Mouse (Mus musculus): ENCODE measurements at regions not wholly inside any gene's neighbourhood (a gene's known extent, or its start where the extent isn't known, plus 50 kb on each side); places are given as distances from the start of the nearest gene placed in this dataset.

DNA sequence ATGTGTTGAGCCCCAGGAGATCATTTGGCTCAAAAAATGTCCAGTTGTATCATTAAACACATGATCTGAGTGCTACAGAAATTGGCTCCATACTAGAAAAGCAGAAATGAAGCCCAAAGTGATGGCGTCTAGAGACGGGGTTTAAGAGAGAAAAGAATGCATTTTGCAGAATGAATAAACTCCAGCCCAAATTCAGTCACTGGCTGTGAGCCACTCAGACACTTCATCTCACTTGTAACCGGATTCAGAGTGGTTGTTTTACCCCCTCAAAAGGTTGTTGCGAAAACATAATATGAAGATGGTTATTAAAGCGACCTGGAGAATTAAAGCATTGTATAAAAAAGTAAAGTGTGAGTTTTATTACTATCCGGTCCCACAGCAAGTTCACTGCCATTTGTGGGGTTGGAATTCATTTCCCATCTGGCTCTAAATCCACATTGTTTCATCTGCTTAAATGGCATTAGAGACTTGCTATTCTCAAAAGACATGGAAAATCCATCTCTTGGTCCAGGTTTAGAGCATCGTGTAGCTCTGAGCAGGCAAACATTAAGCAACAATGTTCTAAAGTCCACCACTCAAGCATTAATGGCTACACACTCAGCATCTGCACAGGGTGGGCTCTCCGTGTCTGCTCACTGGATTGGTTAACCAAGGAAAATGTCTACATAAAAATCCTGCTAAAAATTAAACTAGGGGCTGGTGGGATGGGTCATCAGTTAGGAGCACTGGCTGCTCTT lies 390.9 kb downstream of the Cd83 start:
- no peak for DNase-seq (ENCODE audit: low spot score in 2 of 2)

DNA sequence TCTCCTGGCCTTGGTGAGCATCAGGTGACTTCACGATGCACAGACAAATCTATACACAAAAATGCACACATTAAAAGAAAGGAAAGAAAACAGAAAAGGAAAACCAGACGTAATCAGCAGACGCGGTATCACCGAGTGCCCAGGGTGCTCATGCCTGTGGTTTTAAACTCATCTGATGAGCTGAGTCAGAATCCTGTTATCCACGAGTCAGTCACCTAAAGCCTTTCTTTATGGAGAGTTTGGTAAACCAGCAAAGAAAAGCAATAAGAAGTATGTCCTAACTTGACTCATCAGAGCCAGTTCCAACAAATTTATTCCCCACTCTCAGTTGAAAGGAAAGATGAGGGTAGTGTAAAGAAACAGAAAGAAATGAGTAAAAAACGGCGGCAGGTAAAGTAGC lies 391.5 kb downstream of the Cd83 start:
- no peak for DNase-seq (ENCODE audit: low spot score in 2 of 2)

DNA sequence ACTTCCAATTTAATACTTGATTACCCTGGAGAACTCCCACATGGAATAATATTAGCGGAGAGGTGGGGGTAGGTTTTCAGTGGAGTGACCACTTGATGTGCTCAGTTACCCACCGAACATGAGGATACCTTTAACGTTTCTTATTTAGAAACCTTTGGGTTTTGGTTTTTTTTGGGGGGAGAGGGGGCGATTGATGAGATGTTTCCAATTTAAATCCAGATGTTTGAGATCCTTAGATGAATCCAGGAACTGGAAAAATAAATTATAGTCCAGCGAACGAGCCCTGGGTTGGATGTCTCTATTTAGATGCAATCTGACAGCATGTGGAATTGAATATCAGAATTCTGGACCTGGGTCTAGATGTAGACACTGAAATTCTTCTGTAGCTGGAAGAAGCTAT lies 393.4 kb downstream of the Cd83 start:
- no peak for DNase-seq (ENCODE audit: low spot score in 2 of 2)

DNA sequence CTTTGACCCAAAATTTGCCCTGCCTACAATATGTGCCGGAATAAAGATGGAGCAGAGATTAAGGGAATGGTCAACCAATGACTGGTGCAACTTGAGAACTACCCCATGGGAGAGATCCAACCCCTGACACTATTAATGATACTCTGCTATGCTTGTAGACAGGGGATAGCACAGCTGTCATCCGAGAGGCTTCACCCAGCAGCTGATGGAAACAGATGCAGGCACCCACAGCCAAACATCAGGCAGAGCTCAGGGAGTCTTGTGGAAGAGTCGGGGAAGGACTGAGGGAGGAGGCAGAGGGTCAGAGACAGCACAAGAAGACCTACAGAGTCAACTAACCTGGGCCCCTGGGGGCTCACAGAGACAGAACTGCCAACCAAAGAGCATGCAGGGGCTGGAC lies 395.8 kb downstream of the Cd83 start:
- DNase-seq (ENCODE audit: low spot score in 2 of 2): no peak

DNA sequence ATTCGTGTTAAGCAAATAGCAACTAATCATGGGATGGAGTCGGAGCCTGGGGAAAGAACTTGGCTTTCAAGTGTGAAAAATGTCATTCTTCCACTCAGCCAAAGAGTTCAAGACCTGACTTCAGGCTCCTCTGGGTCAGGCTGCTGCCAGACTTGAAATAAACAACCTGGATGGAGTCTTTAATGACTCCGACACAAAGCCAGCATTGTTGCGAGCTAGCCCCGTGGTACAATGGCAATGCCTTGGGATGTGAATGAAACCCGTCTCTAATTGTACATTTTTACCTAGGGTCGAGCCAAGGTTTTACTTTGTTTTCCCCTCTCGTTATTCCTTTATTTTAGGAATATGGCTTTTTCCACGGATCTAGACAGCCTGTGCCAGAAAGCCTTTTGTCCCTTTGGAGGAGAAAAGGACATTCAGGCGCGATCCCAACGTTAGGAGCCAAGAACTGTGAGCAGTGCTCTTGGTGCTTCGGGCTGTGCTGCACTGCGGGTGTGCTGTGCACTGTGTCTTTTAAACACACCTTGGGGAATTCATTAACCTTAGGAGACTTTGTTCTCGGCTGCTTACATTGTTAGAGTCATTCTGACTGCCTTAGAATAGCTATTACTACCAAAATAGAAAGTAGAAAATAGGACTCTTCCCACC lies 398.1 kb downstream of the Cd83 start:
- no peak for DNase-seq (ENCODE audit: low spot score in 2 of 2)

DNA sequence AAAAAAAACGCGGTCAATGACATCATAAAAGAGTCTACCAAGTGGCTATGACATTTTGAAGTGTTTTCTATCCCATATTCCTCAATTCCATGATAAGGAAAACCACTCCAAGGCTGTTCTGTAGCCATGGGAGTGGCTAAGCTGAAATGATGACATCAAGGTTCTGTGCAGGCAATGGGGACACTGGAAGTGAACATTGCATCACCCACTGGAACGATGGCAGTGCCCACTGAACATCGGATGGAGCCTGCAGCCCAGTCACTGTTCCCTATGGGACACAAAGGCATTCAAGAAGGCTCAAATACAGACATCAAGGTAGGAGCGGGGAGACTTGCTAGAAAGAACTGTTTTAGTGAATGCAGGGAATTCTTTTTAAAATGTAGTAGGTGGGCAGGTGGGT lies 410.8 kb downstream of the Cd83 start:
- no peak for DNase-seq (ENCODE audit: low spot score in 2 of 2)

DNA sequence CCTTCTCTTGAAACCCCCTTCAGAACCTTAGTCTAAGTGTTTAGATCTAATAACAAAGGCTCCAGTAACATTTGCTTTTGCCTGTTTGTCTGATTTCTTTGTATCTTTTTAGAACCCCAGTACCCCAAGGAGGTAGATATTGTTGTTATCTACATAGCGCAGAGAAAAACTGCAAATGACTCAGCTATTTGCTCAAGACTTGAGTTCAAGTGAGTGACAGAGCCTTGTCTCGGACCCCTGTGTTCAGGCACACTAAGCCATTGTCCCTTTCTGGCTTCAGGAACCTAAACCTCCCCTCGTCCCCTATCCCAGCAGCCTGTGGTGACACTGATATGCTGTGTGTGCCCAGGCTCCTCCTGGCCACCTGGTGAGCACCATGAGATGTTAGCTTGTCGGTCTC lies 421.5 kb downstream of the Cd83 start:
- no peak for DNase-seq (ENCODE audit: low spot score in 2 of 2)

DNA sequence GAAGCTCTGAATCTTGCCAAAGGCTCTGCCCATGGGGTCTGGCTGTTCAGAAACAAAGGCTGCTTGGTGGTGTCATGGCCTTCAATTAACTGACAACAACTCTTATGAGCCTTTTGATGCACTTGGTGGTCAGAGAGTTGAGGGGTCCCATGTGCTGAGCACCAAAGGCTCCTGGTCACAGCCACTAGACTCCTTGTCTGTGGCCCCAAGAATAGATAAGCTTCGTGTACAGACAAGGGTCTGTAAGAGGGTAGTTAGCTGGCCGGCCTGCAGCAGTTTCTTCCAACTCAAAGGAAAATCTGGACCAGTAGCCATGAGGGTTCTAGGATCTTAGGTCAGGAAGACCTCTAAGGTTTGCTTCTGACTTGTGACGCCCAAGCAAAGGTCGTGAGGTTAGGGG lies 421.9 kb downstream of the Cd83 start:
- DNase-seq (ENCODE audit: low spot score in 2 of 2): no peak

DNA sequence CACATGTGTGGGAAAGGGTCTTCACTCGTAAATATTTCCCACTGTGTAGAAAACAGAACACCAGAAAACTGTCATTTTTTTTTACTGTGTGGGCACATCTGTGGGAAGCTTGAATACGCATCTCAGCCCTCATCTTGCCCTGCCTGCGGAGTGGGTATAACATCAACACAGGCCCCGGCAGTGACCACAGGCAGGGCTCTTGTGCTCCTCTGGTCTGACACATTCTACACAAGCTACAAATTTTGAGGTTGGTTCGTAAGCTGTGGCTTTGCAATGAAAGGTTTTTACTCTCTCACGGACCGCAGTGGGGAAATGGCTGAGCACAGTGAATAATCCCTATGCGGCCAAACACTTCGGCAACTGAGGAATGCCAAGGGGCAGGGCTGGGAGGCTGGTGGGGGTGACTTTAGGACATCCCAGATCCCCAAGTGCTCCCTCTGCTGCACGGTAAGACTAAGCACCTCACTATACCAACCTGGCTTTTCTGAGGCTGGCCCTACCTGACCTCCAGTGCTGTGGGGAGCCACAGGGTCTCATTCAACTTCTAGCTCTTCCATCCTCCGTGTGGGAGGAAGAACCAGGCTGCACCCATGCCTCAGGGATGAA lies 422.9 kb downstream of the Cd83 start:
- DNase-seq (ENCODE audit: low spot score in 2 of 2): no peak

DNA sequence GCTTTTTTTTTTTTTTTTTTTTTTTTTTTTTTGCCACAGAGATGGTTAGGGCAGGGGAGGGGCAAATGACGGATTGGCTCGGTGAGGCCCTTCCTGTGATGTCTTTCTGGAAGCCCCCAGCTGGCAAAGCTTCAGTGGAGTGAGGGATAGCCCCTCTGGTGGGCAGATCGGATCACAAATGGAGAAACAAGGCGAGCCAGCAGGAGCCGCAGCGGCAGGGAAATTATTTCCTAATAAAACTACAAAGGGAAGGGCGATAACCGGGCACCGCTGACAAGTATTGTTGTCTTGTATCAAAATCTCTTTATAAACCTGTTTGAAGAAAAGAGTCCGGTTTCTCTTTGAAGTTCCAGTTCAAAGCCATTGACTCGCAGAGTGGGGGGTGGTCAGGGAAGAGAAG lies 424.5 kb downstream of the Cd83 start:
- no peak for DNase-seq (ENCODE audit: low spot score in 2 of 2)

DNA sequence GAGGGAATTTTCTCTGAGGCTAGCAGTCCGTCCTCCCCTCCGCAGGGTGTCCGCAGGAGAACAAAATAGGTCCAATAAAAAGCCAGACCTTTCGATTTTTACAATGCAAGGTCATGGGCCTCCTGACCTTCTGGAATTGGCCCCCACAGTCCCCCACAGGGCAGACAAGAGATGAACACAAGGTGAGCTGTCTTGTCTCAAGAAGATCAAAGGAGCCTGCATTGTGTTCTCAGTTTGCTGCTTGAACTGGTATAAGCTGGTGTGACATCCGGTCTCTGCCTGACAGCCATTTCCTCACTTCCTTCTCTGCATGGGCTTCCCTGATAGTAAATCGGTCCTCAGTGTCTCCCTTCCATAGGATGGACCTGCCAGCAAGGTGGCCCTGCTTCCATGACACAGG lies 425.5 kb downstream of the Cd83 start:
- DNase-seq (ENCODE audit: low spot score in 2 of 2): no peak

DNA sequence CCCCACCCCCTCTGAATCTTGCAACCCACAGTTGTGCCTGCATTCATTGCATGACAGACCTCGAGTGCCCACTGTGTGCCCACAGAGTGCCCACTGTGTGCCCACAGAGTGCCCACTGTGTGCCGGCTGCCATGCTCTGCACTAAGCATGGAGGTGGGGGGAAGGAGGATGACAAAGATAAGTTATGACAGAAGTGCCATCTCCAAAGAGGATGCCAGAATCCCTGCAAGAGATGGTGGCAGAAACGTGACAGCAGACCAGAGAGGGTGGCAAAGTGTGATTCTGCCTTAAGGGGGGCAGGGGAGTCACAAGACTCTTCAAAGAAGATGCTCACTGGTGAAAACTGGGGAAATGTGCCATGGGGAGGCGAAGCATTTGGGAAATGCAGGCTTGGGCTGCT lies 427.8 kb downstream of the Cd83 start:
- DNase-seq (ENCODE audit: low spot score in 2 of 2): no peak

DNA sequence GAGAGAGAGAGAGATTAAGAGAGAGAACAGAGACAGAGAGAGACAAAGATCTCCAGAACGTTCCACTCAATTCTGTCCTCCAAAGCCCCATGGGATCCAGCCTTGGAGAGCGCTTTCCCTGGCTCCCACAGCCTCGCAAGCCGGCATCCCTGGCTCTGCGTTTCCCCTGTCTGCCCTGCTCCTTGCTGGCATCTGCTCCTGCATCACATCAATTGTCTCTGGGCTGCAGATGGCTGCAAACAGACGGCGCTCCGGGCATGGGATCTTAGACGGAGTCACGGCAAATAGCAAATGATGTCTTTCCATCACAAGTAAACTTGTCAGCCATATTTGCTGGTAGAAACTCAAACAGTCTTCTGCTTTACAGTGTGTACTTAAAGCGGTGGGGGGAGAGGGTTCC lies 428.4 kb downstream of the Cd83 start:
- DNase-seq (ENCODE audit: low spot score in 2 of 2): peak in 1 of 2 experiments; percentile 31

DNA sequence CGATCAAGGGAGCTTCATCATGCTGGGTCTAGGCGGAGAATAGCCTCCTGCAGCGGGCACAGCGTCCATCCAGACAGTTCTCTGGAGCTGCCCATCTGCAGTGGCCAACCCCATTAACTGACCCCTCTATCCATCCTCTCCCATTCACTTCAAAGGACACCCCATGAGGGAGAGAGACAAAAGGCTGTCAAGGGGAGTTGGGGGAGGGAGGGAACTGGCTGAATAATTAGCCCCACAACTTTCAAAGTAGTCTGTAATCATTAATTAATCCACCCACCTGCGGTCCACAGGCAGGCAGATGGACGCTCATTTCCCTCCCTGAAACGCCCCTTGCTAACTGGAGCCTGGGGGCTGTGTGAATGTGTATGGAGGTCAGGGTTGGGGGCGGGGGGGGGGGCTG lies 433.7 kb downstream of the Cd83 start:
- DNase-seq (ENCODE audit: low spot score in 2 of 2): no peak

DNA sequence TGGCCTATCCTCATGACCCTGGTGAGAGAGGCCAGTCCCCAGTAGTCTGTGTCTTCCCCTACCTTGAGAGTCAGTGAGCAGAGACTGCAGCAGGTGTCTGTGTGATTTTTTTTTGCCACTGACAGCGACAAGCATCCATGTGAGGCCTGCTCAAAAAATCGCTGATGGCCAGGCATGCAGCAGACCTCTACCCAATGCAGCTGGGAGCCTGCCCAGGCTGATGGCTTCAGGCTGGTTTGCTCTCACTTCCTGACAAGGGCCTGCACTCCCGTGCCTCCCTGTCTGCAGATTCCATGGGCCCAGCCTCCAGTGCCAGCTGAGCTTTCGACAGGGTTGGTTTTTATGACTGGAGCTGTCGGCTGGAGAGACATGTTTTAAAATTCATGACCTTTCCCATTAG lies 437.1 kb downstream of the Cd83 start:
- DNase-seq (ENCODE audit: low spot score in 2 of 2): no peak

DNA sequence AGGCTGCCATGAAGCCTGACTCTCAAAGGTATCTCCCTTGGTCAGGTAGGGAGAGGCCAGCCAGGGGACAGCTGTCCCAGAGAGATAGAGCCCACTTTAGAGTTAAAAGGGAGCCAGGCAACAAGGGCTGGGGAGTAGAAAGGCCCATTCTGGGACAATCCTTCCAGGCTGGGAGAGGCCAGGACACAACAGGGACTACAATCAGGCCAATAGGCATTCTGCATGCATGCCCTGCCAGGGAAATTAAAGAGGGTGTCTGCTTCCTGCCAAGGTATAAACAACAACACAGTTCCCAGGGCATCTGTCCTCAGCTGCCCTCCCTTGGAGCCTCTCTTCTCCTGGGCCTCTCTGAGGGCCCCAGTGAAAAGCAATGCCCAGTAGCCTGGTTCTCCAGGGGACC lies 437.8 kb downstream of the Cd83 start:
- peak in 1 of 2 experiments; percentile 71 for DNase-seq (ENCODE audit: low spot score in 2 of 2)

DNA sequence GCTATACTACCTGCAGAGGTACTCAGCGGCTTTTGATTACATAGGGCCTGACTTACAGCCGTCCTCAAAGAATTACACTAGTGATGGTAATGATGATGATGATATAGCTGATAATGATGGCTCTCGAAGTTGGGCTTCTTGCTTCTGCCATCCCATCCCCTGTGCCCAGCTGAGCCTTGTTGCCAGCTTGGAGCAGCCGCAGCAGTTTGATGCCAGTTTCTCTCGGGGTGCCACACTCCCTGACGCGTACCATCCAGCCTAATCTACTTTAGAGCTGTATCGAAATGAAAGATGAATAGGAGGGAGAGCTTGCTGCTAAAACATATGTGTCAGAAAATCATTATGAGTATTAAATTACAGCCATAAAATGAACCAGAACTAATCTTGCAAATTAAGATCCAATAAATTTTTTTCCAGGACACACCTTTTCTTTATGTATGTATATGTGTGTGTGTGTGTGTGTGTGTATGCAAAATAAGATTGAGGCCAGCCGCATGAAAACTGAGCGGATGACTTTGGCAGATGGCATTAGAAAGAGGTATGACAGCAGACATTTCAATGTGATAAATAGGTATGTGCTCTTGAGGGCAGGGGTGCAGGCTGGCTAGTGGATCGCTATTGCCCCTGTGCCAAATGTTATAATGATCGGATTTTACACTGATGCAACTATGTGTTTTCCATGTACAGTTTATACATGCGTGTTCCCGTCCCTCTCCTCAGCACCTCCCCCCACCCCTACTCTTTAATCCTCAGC lies 443.3 kb downstream of the Cd83 start:
- DNase-seq (ENCODE audit: low spot score in 2 of 2): peak in 1 of 2 experiments; percentile 57

DNA sequence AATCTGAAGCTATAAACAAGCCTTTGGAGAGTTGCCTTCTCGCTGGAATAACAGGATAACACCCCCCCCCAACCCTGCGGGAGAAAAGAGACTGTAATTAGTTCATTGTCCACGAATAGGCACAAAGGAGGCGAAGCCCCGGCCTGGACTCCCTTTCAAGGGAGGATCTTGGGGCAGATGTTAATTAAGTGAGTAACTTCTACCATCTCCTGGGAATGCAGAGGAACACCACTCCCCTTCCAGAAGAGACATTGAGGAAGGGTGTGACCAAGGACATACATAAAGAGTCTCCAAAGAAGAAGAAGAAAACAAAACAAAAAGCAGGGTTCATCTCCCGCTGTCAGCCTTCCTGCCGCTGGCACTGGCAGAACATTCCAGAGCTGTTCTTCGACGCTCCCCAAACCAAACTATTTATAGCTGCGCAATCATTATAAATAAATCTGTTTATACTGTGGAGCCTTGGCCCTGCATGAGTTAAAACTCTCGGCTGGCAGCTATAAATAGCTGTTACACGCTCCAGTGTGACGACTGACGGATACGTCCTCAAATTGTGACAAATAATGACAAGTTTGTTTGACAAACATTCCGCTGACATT lies 444.1 kb downstream of the Cd83 start:
- DNase-seq (ENCODE audit: low spot score in 2 of 2): no peak

DNA sequence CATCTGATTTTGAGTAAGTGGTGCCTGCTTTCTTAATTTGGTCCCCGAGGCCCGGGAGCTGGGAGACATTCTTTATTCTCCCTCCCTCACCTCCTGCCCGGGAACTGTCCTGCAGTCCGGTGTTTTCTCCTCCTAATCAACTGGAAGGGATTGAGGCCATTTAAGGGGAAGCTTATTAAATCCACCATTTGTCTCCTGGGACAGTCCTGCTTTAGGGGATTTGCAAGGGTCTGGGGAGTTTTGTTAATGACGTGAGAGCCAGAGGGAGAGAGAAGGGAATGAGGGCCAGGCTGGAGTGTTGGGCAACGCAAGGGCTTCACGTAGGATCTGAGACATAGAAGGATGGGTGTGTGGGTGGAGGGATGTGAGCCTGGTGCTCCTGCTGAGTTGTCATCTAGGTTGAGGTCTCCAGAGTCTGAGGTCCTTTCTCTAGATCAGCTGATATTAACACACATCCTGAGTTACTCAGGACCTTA lies 444.6 kb downstream of the Cd83 start:
- DNase-seq (ENCODE audit: low spot score in 2 of 2): no peak

DNA sequence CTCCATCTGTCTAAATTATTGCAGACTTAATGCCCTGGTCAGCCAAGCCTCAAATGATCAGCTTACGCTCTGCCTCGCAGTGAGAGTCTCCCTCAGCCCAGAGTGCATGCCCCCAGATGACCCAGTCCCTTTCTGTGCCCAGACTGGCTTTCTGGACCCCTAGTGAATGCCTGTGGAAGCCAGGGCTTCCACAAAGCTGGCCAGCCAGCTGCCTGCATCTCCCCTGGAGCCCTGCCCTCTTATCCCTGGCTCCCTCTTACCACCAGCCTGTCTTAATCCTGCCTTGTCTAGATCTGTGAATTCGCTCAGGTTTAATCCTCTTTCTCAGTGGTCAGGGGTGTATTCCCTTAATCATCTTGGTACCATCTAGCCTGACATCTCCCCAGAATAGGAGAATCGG lies 446.8 kb downstream of the Cd83 start:
- DNase-seq (ENCODE audit: low spot score in 2 of 2): peak in 1 of 2 experiments; percentile 40
